Mouse (Mus musculus) B cell, adult 62 days (primary cell): ENCODE results near the gene Atg2b. TPM values are rescaled to one million over a fixed set of nuclear protein-coding genes. Genes with fewer than 3 reads are reported as not detected.

Source experiments
- total RNA-seq: library from RNA; stranded (reverse); gene quantifications from 4 replicates; pipeline ENCODE4 v1.2.4, GENCODE M21; 2023

Gene Atg2b
- 40.3 to 42.6 TPM (median 41.5 TPM) in 4 replicates for total RNA-seq

GRCm38 (mm10) chr12:105685001-105685691 lies at the start of gene Atg2b:
Atg2b (minus strand) TSS chr12:105685211.

GRCm38 (mm10) chr12:105705799-105706487 lies 20.9 kb upstream of the Atg2b start, which contains the start of gene Ak7:
Ak7 (plus strand) TSS chr12:105705976.

DNA sequence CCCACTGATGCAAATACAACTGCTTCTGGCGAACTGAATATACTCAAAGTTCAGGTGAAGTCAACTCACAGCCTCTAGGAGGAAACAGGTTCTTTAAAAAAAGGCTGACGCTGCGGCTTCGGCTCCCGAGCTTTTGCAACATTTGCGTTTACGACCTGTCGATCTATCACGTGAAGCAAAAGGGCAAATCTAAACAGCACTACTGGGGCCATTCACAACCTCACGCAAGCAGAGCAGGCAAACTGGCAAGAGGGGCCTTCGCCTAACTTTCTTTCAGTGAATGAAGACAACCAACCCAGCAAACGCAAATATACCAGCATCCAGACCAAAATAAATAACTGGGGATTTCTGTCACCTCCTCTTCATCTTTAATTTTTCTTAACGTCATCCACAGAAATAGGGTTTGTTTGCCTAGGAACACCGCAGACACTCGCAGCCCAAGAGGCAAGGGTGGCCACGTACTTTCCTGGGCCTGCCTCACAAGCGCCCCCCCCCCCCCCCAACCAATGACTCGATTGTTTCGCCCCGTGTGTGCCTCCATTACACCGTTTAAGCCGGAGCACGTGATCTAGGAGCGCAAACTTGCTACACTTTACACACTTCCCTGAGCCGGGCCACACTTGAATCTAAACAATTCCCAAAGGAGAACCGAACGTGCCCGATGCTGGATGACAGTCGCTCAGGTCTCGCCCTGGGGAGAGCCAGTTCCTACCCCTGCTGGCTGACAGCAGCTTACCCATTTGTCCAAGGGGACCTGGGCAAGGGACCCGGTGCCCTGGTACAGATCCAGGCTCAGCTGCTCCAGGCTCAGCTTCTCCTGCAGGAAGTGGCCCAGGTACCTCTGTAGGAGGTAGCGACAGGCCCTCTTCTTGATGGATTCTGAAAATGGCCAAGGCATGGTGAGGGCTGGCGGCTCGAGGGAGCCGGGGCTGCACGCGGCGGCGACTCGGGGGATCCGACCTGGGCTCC lies 794 bp downstream of the Atg2b start, which contains the start of gene Gskip:
Gene Gskip, plus strand, starts transcription at position 897 of the 969 bp plus-strand sequence.

DNA sequence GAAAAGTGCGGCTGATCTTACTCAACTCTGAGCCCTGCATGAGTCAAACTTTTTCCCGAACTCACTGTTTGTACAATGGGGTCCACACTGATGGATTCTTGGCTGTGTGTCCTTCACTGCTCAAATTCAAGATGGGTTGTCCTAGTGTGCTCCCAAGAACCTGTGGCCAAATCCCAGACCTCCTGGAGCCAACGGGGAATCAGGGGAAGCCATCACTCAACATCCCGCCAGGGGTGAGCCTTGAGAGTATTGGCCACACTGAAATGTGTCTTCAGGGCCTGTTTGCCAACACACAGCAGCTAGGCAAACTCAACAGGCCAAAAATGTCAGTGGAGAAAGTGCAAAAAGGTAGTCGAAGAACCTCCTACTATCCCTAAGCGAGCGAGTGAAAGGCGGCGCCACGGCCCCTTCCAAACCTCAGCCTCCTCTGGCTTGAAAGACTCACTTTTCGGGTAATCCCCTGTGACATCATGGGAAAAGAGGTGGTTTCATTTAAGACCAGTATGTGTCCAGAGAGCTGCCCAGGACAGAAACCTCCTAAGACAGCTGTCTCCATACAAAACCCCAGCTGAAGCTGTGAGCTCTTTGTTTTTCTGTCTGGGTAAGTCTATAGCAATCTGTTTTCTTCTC lies 82.3 kb downstream of the Atg2b start, which contains the start of gene Bdkrb1:
Gene Bdkrb1, plus strand, starts transcription at position 505 of the 630 bp plus-strand sequence.

Other genes with a start within 250 kb of the Atg2b start
- not detected in 4 replicates for gene D430019H16Rik, start 231.4 kb downstream of the Atg2b start, total RNA-seq
- gene Bdkrb2, start 122.0 kb downstream of the Atg2b start, total RNA-seq = not detected in 4 replicates
- gene Bdkrb1, start 82.1 kb downstream of the Atg2b start, total RNA-seq = not detected in 4 replicates
- gene Gskip, start 382 bp downstream of the Atg2b start, total RNA-seq = 8.8 to 11.8 TPM (median 11.1 TPM) in 4 replicates
- gene Ak7, start 20.8 kb upstream of the Atg2b start, total RNA-seq = 0.17 to 0.60 TPM (median 0.35 TPM) in 4 replicates
- 173 to 193 TPM (median 180 TPM) in 4 replicates for gene Papola, start 99.5 kb upstream of the Atg2b start, total RNA-seq